Mouse (Mus musculus) 416B (cell line): ENCODE results near the gene C1qtnf2.
A peak's percentile ranks its signal among the peaks of the same experiment; 100 is the strongest.

Experiments
- DNase-seq: peaks from one replicate; pipeline ENCODE4 v3.0.0; 2011; ENCODE audit warnings: low read depth

C1qtnf2 gene

GRCm38 (mm10) chr11:43483122-43483792 lies 9.2 kb downstream of the C1qtnf2 start:
- DNase-seq = no peak

GRCm38 (mm10) chr11:43484057-43484456 lies 10.0 kb downstream of the C1qtnf2 start:
- no peak for DNase-seq

GRCm38 (mm10) chr11:43484652-43485051 lies 10.6 kb downstream of the C1qtnf2 start:
- DNase-seq = no peak

- no peak for DNase-seq
These were observed 11.8 kb downstream of the C1qtnf2 start for GRCm38 (mm10) chr11:43485855-43486254.

GRCm38 (mm10) chr11:43492663-43493062 lies 18.6 kb downstream of the C1qtnf2 start:
- peak; percentile 76 for DNase-seq

- peak; percentile 86 for DNase-seq
These were observed 19.8 kb downstream of the C1qtnf2 start for GRCm38 (mm10) chr11:43493815-43494409.

- DNase-seq = no peak
These were observed 21.0 kb downstream of the C1qtnf2 start for GRCm38 (mm10) chr11:43495037-43495436.

- DNase-seq = peak; percentile 97
These were observed 21.5 kb downstream of the C1qtnf2 start for GRCm38 (mm10) chr11:43495532-43495931.

GRCm38 (mm10) chr11:43501256-43501655 lies 27.2 kb downstream of the C1qtnf2 start:
- DNase-seq = no peak

GRCm38 (mm10) chr11:43505188-43505587 lies 31.1 kb downstream of the C1qtnf2 start:
- DNase-seq = no peak

GRCm38 (mm10) chr11:43507976-43508375 lies 33.9 kb downstream of the C1qtnf2 start:
- DNase-seq = no peak

- DNase-seq = peak; percentile 36
These were observed 35.8 kb downstream of the C1qtnf2 start for GRCm38 (mm10) chr11:43509878-43510277.

- DNase-seq = no peak
These were observed 38.6 kb downstream of the C1qtnf2 start for GRCm38 (mm10) chr11:43512661-43513190.

GRCm38 (mm10) chr11:43516344-43517021 lies 42.4 kb downstream of the C1qtnf2 start:
- peak; percentile 74 for DNase-seq

GRCm38 (mm10) chr11:43517641-43518040 lies 43.6 kb downstream of the C1qtnf2 start:
- DNase-seq = no peak

GRCm38 (mm10) chr11:43518086-43518485 lies 44.0 kb downstream of the C1qtnf2 start:
- no peak for DNase-seq

- DNase-seq = no peak
These were observed 44.7 kb downstream of the C1qtnf2 start for GRCm38 (mm10) chr11:43518821-43519220.

- DNase-seq = no peak
These were observed 46.4 kb downstream of the C1qtnf2 start for GRCm38 (mm10) chr11:43520521-43520920.

- peak; percentile 40 for DNase-seq
These were observed 54.1 kb downstream of the C1qtnf2 start for GRCm38 (mm10) chr11:43528078-43528682.

- peak; percentile 57 for DNase-seq
These were observed 54.8 kb downstream of the C1qtnf2 start, which contains the start of gene Ccnjl for GRCm38 (mm10) chr11:43528683-43529499. Ccnjl (plus strand) TSS chr11:43528784.

GRCm38 (mm10) chr11:43530043-43530442 lies 56.0 kb downstream of the C1qtnf2 start:
- DNase-seq = peak; percentile 37

GRCm38 (mm10) chr11:43531619-43532018 lies 57.5 kb downstream of the C1qtnf2 start:
- DNase-seq = no peak
